Mouse (Mus musculus) thymus, postnatal 0 days (tissue): Measurements from ENCODE around the gene Sh3rf1. TPM values are rescaled to one million over a fixed set of nuclear protein-coding genes. Genes with fewer than 3 reads are reported as not detected.
A peak's percentile ranks its signal among the peaks of the same experiment; 100 is the strongest.

Experiments
- DNase-seq: peaks from one replicate; pipeline ENCODE4 v3.0.0-alpha.2; 2015; ENCODE audit warnings: low spot score
- polyA plus RNA-seq: library from polyadenylated mRNA; unstranded; fragments of >200 nt; fragmentation: Nextera tagmentation; extraction: Ambion mirVana; gene quantifications from 2 replicates; pipeline ENCODE4 v1.2.1, GENCODE M21; 2015

Sh3rf1 gene
- 6.0 and 6.5 TPM in 2 replicates for polyA plus RNA-seq

GRCm38 (mm10) chr8:61223729-61224379 lies at the start of gene Sh3rf1:
Gene Sh3rf1, plus strand, starts transcription at chr8:61223872.
- DNase-seq, result peak; percentile 87

GRCm38 (mm10) chr8:61173921-61174492 lies 49.7 kb upstream of the Sh3rf1 start:
- DNase-seq, result no peak

- DNase-seq, result no peak
Observed at GRCm38 (mm10) chr8:61175876-61176275, 47.8 kb upstream of the Sh3rf1 start.

DNA sequence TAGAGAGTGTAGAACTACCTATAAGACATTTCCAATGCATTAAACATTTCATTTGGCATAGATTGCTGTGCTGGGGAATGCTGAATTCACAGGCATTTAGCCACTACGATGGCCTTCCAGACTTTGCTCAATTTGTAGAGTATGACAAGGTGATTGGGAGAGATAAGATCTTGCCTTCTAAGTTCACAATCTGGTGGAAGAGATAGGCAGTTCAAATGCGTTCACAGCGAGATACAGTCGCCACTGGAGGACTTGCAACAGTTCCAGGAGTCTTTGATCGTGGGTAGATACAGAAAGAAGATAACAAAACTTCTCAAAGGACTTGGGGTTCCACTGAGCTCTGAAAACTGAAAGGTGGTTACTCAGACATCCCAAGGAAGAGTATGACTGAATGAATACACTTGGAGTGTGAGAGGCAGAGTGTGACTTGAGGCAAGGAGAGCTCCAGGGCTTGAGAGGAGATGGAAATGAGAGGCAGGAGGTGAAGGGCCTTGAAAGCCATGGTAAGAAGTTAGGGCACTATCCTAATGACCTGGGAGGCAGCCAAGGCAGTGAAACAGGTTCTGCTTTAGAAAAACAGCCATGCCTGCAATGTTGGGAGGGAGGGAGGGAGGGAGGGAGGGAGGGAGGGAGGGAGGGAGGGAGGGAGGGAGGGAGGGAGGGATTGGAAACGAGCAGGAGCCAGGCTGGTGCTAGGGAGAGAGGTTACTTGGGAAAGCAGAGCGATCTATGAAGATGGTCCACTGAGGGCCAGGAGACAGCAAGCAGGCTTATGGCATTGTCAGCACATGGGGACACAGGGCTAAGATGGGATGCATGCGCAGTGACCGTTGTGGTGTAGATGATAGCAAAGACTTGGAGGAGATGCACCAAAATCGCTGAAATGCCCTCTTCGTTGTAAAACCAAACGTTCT lies 45.7 kb upstream of the Sh3rf1 start:
- no peak for DNase-seq

- no peak for DNase-seq
Observed at GRCm38 (mm10) chr8:61178594-61179140, 45.0 kb upstream of the Sh3rf1 start.

DNA sequence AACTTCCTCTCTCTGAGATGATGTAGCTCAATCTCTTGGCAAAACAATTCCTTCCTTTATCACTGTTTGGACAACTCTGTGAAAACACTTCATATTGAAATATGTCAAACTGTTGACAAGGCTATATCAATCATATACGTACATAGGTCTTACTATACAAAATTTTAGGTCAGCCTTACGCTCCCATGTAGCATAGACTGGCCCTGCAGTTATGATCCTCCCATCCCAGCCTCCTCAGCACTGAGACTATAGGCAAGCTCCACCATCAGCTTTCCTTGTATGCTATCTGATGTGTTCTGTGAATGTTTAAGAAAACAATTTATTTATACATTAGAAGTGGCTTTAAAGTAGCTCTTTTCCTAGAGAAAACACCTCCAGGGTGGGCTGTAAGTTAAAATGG lies 42.1 kb upstream of the Sh3rf1 start:
- no peak for DNase-seq

- no peak for DNase-seq
Observed at GRCm38 (mm10) chr8:61182020-61182419, 41.7 kb upstream of the Sh3rf1 start.

- no peak for DNase-seq
Observed at GRCm38 (mm10) chr8:61185274-61186198, 38.1 kb upstream of the Sh3rf1 start.

DNA sequence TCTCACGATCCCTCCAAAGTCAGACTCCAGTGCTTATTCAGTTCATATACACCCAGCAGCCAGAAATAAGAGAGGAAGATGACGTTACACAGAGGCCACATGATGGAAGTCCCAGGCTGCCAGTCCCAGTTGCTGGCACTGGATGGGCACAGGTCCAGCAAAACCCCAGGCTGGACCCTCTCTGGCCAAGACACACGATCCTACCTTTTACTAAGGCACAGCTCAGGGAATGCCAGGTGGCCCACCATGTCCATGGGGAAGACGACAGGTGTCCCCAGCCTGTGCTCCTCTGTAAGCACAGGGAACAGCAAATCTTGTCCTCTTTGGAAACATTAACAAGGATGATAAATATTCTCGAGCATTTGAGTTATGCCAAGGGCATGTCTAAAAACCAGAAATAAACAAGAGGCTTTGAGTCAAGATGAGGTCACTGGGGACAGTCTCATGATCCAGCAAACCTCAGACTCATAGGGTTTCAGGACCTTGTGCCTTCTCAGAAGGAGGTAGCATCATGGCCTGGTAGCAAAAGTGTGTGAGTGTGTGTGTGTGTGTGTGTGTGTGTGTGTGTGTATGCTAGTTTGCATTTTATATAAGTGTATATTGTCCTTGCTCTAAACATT lies 29.3 kb upstream of the Sh3rf1 start:
- no peak for DNase-seq

- DNase-seq, result no peak
Observed at GRCm38 (mm10) chr8:61200254-61200887, 23.3 kb upstream of the Sh3rf1 start.

DNA sequence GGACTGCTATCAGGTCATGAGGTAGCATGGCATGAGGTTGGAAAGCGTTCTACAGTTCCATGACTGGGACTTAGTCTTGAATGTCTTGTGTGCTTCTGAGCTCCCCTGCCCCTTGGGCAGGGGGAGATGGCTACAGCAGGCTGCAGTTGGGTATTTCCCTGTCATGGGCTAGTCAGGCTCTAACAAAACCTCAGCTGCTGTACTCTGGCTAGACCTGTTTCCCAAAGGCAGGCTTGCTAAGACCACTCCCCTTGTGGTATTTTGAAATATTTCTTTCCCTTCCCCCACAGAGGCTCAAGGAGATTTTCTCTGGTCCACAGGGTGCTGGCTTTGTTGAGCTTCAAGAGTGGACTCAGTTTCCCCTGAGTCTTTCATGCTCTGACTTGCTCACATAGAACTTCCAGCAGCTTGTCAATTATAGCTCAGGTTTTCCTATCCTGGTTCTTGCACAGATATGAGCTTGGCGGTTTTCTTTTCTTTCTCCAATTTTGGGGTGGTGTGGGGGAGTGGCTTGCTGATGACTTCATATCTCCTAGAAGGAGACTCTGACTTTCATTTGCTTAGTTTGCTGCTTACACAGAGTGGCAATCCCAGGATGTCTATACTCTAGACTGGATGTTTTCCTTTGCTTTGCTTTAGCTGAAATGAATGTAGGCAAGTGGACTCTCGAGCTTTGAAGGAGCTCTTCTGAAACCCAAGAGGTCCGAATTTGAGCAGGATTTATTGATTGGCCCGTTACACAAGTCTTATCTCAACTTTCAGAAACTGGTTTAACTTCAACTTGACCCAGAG lies 20.4 kb upstream of the Sh3rf1 start:
- DNase-seq, result no peak

GRCm38 (mm10) chr8:61206876-61207275 lies 16.8 kb upstream of the Sh3rf1 start:
- no peak for DNase-seq

GRCm38 (mm10) chr8:61207636-61208035 lies 16.0 kb upstream of the Sh3rf1 start:
- DNase-seq, result no peak

- DNase-seq, result no peak
Observed at GRCm38 (mm10) chr8:61208719-61209118, 15.0 kb upstream of the Sh3rf1 start.

DNA sequence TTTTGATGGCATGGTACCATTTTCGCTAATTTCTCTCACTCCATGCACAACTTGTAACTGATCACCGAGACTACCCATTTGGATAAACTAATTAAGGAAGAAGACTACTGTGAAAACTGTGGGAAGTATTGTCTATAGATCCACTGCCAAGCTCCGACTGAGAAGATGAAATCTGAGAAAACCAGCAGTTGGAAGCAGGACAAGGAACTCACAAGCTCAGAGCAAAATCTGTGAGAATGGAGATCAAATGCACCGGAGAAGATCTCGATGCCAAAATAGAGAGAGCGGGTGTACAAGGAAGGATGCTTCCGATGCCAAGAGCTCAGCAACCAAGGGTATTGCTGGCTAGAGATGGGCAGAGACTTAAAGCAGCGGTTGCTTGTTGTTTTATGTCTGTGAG lies 12.8 kb upstream of the Sh3rf1 start:
- DNase-seq, result no peak

GRCm38 (mm10) chr8:61215081-61215819 lies 8.4 kb upstream of the Sh3rf1 start:
- DNase-seq, result no peak

DNA sequence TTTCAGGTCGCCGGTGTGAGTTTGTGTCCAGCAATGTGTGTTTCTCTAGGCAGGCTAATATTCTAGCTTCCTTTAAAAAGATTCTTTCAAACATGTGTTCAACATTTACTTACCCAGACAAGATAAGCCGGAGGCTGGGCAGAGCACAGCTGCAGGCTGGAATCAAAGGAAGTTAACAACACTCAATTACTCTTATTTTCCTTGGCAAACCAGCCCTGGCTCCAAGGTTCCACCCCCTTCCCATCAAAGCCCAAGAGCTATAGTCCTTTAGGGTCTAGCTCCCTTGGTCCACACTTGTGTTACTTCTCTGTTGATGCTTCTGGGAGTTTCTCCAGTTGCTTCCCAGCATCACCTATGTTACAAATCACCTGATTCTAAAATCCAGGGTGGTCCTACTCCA lies 6.7 kb upstream of the Sh3rf1 start:
- no peak for DNase-seq

GRCm38 (mm10) chr8:61217426-61217825 lies 6.2 kb upstream of the Sh3rf1 start:
- no peak for DNase-seq
